Mouse (Mus musculus) thymus, postnatal 14 days (tissue): ENCODE measurements around the gene Gm21992.

ENCODE experiments used
- DNase-seq: peaks from one replicate; pipeline ENCODE4 v3.0.0; 2021

Gene Gm21992

GRCm38 (mm10) chr19:4811063-4811908 lies at the start of gene Gm21992, which contains the start of gene Rbm14:
Gm21992 (minus strand) TSS chr19:4811612.
Rbm14 (minus strand) TSS chr19:4811634.
- DNase-seq: peak; percentile 96

GRCm38 (mm10) chr19:4859081-4859480 lies 47.7 kb upstream of the Gm21992 start:
- DNase-seq: no peak

- DNase-seq: no peak
Measured at GRCm38 (mm10) chr19:4855951-4856350, 44.5 kb upstream of the Gm21992 start.

- no peak for DNase-seq
Measured at GRCm38 (mm10) chr19:4855470-4855820, 44.0 kb upstream of the Gm21992 start.

GRCm38 (mm10) chr19:4854552-4855469 lies 43.4 kb upstream of the Gm21992 start, which contains the start of gene Ctsf:
Ctsf (plus strand) TSS chr19:4855130.
- no peak for DNase-seq

- no peak for DNase-seq
Measured at GRCm38 (mm10) chr19:4850281-4850680, 38.9 kb upstream of the Gm21992 start.

GRCm38 (mm10) chr19:4849800-4850199 lies 38.4 kb upstream of the Gm21992 start:
- no peak for DNase-seq

GRCm38 (mm10) chr19:4847490-4847889 lies 36.1 kb upstream of the Gm21992 start:
- peak; percentile 38 for DNase-seq

- DNase-seq: no peak
Measured at GRCm38 (mm10) chr19:4845846-4846245, 34.4 kb upstream of the Gm21992 start.

GRCm38 (mm10) chr19:4842611-4843010 lies 31.2 kb upstream of the Gm21992 start:
- no peak for DNase-seq

GRCm38 (mm10) chr19:4840848-4841247 lies 29.4 kb upstream of the Gm21992 start:
- no peak for DNase-seq

- peak; percentile 95 for DNase-seq
Measured at GRCm38 (mm10) chr19:4839149-4839548, 27.7 kb upstream of the Gm21992 start, which contains the start of the genes Ccs and Ccdc87. Ccs (minus strand) TSS chr19:4839332. Ccdc87 (plus strand) TSS chr19:4839366.

GRCm38 (mm10) chr19:4838526-4839140 lies 27.2 kb upstream of the Gm21992 start:
- DNase-seq: no peak

- no peak for DNase-seq
Measured at GRCm38 (mm10) chr19:4837049-4837448, 25.6 kb upstream of the Gm21992 start.

GRCm38 (mm10) chr19:4836096-4836495 lies 24.7 kb upstream of the Gm21992 start:
- no peak for DNase-seq

- no peak for DNase-seq
Measured at GRCm38 (mm10) chr19:4833977-4834376, 22.6 kb upstream of the Gm21992 start.

- no peak for DNase-seq
Measured at GRCm38 (mm10) chr19:4829156-4829555, 17.7 kb upstream of the Gm21992 start.

GRCm38 (mm10) chr19:4828444-4829114 lies 17.2 kb upstream of the Gm21992 start:
- no peak for DNase-seq

- no peak for DNase-seq
Measured at GRCm38 (mm10) chr19:4820678-4821303, 9.4 kb upstream of the Gm21992 start.

GRCm38 (mm10) chr19:4817182-4817835 lies 5.9 kb upstream of the Gm21992 start:
- DNase-seq: no peak

GRCm38 (mm10) chr19:4813015-4813414 lies 1.6 kb upstream of the Gm21992 start:
- DNase-seq: peak; percentile 52
